Mouse (Mus musculus) olfactory bulb, adult 2 months (tissue): ENCODE data around the gene Nosip. TPM values are rescaled to one million over a fixed set of nuclear protein-coding genes. Genes with fewer than 3 reads are reported as not detected.

Experiments
- H3K27ac ChIP-seq: fragments of 200-500 bp; 2 replicates; pipeline ENCODE4 v1.5.1; 2012; ENCODE audit warnings: low read depth, low read length; ENCODE audit not compliant: insufficient read depth
- H3K4me1 ChIP-seq: fragments of 200-500 bp; 2 replicates; pipeline ENCODE4 v1.6.1; 2012; ENCODE audit warnings: low read length; ENCODE audit not compliant: control insufficient read depth, insufficient read depth
- H3K4me3 ChIP-seq: fragments of 200-500 bp; 2 replicates; pipeline ENCODE4 v1.5.1; 2012; ENCODE audit warnings: mild to moderate bottlenecking, low read depth, low read length, moderate library complexity; ENCODE audit not compliant: insufficient read depth
- CTCF ChIP-seq: fragments of 200-500 bp; IDR thresholded peaks from 2 replicates; pipeline ENCODE4 v1.5.1; 2012; ENCODE audit warnings: low read depth, mild to moderate bottlenecking, low read length, moderate library complexity; ENCODE audit not compliant: insufficient read depth
- POLR2A ChIP-seq: fragments of 200-500 bp; IDR thresholded peaks from 2 replicates; pipeline ENCODE4 v1.6.1; 2012; ENCODE audit warnings: mild to moderate bottlenecking, low read depth, low read length, moderate library complexity; ENCODE audit not compliant: insufficient read depth
- WGBS: fragments of 180-500 bp; shearing (Covaris S2); methylation state at CpG from one replicate; pipeline ENCODE4 v1.1.7; 2018; 5-methylcytosine and 5-hydroxymethylcytosine counted together
- polyA plus RNA-seq: library from polyadenylated mRNA; stranded (reverse); fragments of >200 nt; gene quantifications from 2 replicates; pipeline ENCODE4 v1.2.4, GENCODE M21; 2012; ENCODE audit warnings: low replicate concordance; ENCODE audit not compliant: missing spikeins, insufficient read depth, insufficient read length

Gene Nosip
- polyA plus RNA-seq, 1 experiment = not detected

- no peak overlapping the region for H3K4me3 ChIP-seq
- WGBS = 96% methylated on average over 8 of the region's 8 CpGs
- H3K27ac ChIP-seq = no peak overlapping the region
- H3K4me1 ChIP-seq = no peaks in the 10 kb centered on the region
- no peak for TF ChIP-seq CTCF
- TF ChIP-seq POLR2A = no peak
Observed at GRCm38 (mm10) chr7:45030857-45031256, 31.4 kb upstream of the Nosip start.

- no peak overlapping the region for H3K27ac ChIP-seq
- WGBS = 93% methylated on average over 19 of the region's 19 CpGs
- no peak for TF ChIP-seq POLR2A
- TF ChIP-seq CTCF = no peak
- no peak overlapping the region for H3K4me3 ChIP-seq
- no peaks in the 10 kb centered on the region; the same call in 1 of the 2 replicates for H3K4me1 ChIP-seq
Observed at GRCm38 (mm10) chr7:45033722-45034359, 28.4 kb upstream of the Nosip start.

GRCm38 (mm10) chr7:45035631-45036030 lies 26.6 kb upstream of the Nosip start:
- 72% methylated on average over 3 of the region's 3 CpGs for WGBS

GRCm38 (mm10) chr7:45036702-45037101 lies 25.5 kb upstream of the Nosip start:
- peaks cover 2% of the 10 kb centered on the region; the same call in 1 of the 2 replicates for H3K4me1 ChIP-seq
- no peak overlapping the region for H3K4me3 ChIP-seq
- 93% methylated on average over 11 of the region's 11 CpGs for WGBS
- TF ChIP-seq CTCF (no peak), POLR2A (no peak)
- H3K27ac ChIP-seq = no peak overlapping the region

More at GRCm38 (mm10) chr7:45035631-45036030, 26.6 kb upstream of the Nosip start:
- no peaks in the 10 kb centered on the region; the same call in 1 of the 2 replicates for H3K4me1 ChIP-seq
- H3K27ac ChIP-seq = no peak overlapping the region
- H3K4me3 ChIP-seq = no peak overlapping the region
- TF ChIP-seq POLR2A (no peak), CTCF (no peak)

- Histone ChIP-seq H3K4me1 (peaks cover 2% of the 10 kb centered on the region; the same call in 1 of the 2 replicates), H3K4me3 (no peak overlapping the region), H3K27ac (no peak overlapping the region)
- 46% methylated on average over 7 of the region's 7 CpGs for WGBS
- TF ChIP-seq POLR2A (no peak), CTCF (peak; percentile 58; the same call in 1 of the 2 replicates)
Observed at GRCm38 (mm10) chr7:45037720-45038361, 24.4 kb upstream of the Nosip start.

- Histone ChIP-seq H3K4me3 (no peak overlapping the region), H3K27ac (no peak overlapping the region), H3K4me1 (peaks cover 6% of the 10 kb centered on the region; the same call in 1 of the 2 replicates)
- 95% methylated on average over 9 of the region's 9 CpGs for WGBS
- TF ChIP-seq CTCF = no peak
- TF ChIP-seq POLR2A = no peak
Observed at GRCm38 (mm10) chr7:45038411-45038810, 23.8 kb upstream of the Nosip start.

GRCm38 (mm10) chr7:45040851-45041250 lies 21.4 kb upstream of the Nosip start:
- WGBS = 92% methylated on average over 9 of the region's 9 CpGs
- no peak overlapping the region for H3K27ac ChIP-seq
- no peak overlapping the region for H3K4me3 ChIP-seq
- TF ChIP-seq CTCF (no peak), POLR2A (no peak)
- peaks cover 7% of the 10 kb centered on the region; the same call in 1 of the 2 replicates for H3K4me1 ChIP-seq

- Histone ChIP-seq H3K27ac (no peak overlapping the region), H3K4me1 (peaks cover 12% of the 10 kb centered on the region; the same call in 1 of the 2 replicates), H3K4me3 (no peak overlapping the region)
- TF ChIP-seq POLR2A = no peak
- no peak for TF ChIP-seq CTCF
- WGBS = 93% methylated on average over 14 of the region's 14 CpGs
Observed at GRCm38 (mm10) chr7:45043307-45043706, 18.9 kb upstream of the Nosip start.

GRCm38 (mm10) chr7:45045741-45046140 lies 16.5 kb upstream of the Nosip start:
- Histone ChIP-seq H3K4me3 (no peak overlapping the region), H3K27ac (no peak overlapping the region), H3K4me1 (peaks cover 23% of the 10 kb centered on the region)
- 91% methylated on average over 22 of the region's 22 CpGs for WGBS
- TF ChIP-seq POLR2A (no peak), CTCF (no peak)
